Mouse (Mus musculus): ENCODE measurements around the gene Edn2.

Gene Edn2

DNA sequence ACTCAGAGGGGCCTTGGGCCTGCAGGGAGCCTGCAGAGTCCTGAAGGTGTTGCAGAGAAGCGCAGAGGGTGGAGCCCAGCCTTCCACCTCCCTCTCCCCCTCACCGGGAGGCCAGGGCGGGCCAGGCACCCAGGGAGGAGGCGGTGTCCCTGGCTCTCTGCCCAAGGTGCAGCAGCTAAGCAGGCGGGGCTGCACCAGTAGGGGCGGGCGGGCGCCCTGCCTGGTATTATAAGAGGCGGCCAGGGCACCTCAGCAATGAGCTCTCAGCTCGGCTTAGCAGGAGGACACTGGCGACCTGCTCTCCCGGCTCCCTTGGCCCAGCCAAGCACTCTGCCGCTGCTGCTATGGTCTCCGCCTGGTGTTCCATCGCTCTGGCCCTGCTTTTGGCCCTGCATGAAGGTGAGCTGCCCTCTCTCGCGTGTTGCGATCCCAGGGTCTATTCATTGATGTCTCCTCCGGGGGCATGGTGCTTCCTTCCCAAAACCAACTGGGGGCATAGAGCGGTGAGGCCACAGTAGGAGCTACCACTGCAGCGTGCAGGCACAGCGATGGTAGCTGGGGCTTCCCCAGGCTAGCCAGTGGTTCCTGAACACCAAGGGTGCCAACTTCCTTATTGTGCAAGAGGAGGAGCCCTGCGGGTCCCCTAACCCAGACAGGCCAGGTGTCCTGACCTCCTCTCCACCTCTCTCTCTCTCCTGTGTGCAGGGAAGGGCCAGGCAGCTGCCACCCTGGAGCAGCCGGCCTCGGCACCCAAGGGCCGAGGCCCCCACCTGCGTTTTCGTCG lies at the start of gene Edn2:
Gene Edn2 (plus strand): TSS at position 41 of the 784 bp plus-strand sequence.
- peak; percentile 75 for DNase-seq (ENCODE audit: low spot score)

DNA sequence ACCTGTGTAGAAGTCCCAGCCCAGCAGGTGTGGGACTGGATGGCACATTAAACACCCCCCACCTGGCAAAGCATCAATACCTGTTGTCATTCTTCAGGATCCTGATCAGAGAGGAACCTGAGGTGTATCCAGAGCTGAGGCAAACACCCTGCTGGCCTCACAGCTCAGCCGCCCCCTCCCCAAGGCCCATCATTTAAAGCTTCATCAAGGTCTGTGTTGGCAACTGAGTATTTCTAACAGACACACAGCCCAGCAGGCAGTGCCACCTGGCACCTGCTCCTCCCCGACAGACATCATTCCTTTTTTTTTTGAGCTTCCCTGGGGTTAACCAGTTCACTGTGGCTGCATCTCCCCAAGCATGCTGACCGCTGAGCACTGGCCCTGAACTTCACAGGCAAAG lies 45.5 kb upstream of the Edn2 start:
- no peak for DNase-seq (ENCODE audit: low spot score)

GRCm38 (mm10) chr4:120116312-120116711 lies 44.7 kb upstream of the Edn2 start:
- no peak for DNase-seq (ENCODE audit: low spot score)

GRCm38 (mm10) chr4:120120276-120120675 lies 40.7 kb upstream of the Edn2 start:
- no peak for DNase-seq (ENCODE audit: low spot score)

GRCm38 (mm10) chr4:120124656-120125055 lies 36.4 kb upstream of the Edn2 start:
- DNase-seq (ENCODE audit: low spot score) = no peak

DNA sequence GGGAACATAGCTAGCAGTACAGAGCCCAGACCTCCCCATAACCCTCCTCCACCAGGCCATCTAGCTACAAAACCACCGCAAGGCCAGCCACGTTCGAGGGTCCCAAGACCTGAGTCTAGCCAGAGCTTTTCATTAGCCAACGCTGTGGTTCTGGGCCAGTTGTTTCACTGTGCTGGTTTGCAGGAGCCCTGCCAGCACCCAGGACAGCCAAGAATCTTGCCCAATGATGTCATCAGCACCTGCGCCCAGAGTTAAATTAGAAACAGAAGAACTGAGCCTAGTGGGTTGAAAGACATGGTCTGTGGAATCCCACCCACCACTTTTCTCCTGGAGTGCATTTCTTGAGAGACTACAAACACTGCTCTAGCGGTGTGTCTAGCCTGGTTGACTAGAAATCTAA lies 35.0 kb upstream of the Edn2 start:
- no peak for DNase-seq (ENCODE audit: low spot score)

DNA sequence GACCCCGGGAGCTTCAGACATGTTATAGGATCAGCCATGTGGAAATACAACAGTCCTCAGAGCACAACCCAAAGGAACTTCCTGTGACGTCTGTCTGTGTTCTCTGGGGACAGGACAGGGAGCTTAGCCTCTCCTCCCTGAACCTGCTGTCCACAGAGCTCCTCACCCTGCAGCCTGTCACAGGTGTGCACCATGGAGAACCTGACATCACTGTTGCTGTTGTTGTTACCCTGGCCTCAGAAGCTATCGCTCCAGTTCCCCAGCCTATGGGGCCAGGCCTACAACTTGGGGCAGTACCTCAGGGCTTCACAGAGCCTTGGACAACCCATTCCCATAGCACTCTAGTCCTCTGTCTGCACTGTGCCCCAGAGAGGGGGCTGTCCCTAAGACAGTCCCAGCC lies 33.7 kb upstream of the Edn2 start:
- no peak for DNase-seq (ENCODE audit: low spot score)

GRCm38 (mm10) chr4:120128033-120128432 lies 33.0 kb upstream of the Edn2 start:
- DNase-seq (ENCODE audit: low spot score) = peak; percentile 39

DNA sequence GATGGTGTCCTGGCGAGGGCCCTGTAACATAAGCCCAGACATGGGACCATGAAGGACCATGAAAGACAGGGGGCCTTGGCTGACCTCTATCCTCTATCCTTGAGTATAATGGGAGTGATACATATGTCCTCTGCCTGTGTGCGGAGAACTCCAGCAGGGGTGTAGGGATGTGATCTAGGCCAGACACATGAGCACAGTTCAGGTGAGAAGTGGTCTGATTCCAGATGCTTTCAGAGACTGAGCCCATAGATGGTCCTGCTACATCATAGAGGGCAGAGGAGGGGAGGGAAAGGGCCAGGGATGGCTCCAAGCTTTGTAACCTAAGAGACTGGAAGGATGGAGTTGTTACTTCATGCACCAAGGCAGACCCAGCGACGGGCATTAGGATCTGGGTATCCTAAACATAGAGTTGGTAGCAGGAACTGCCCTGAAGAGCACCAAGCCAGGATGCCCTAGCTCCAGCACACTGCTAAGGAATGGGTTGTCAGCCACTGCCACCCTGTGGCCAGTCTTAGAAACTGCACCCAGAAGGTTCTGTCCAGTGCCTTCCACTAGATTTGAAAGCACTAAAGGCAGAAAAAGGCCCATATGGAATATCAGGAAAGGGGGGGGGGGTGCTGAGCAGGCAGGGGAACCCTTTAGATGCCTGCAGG lies 31.6 kb upstream of the Edn2 start:
- DNase-seq (ENCODE audit: low spot score) = peak; percentile 48

DNA sequence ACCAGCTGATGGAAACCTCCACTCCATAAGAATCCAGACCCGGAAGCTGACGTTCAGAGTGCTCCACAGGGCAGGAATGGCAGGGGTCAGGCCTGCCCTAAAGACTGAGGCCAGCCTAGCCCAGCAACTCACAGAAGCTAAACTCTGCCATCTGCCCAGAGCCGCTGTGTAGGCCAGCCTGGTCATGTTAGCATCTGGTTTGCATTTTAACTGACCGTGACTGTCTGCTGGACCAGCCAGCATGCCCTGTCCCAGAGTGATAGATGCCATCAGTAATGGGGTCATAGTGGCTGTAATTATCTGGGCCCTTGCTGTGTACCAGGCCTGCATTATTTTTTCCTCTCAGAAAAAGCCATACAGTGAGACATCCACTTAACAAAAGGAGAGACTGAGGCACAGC lies 30.1 kb upstream of the Edn2 start:
- DNase-seq (ENCODE audit: low spot score) = no peak

- DNase-seq (ENCODE audit: low spot score) = peak; percentile 74
Measured at GRCm38 (mm10) chr4:120131441-120132220, 29.4 kb upstream of the Edn2 start.

- no peak for DNase-seq (ENCODE audit: low spot score)
Measured at GRCm38 (mm10) chr4:120134223-120134622, 26.8 kb upstream of the Edn2 start.

- DNase-seq (ENCODE audit: low spot score) = no peak
Measured at GRCm38 (mm10) chr4:120141810-120142209, 19.2 kb upstream of the Edn2 start.

DNA sequence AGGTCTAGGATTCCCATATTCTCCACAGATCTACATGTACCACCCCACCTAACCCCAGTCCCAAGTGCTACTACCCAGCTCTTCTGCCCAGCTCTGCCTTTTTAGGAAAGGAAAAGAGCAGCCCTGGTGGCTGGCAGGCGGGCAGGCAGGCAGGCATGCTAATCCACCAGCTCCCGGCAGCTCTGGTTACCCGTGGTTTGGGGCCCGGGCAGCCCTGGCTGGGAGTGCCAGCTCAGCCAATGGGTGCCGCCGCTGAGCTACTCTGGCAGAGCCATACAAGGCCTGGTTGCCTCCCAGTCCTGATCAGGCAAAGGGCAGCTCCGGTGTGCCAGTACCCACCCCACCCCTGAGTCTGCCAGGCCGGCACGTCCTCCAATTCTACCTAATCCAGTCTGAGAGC lies 18.1 kb upstream of the Edn2 start:
- no peak for DNase-seq (ENCODE audit: low spot score)

DNA sequence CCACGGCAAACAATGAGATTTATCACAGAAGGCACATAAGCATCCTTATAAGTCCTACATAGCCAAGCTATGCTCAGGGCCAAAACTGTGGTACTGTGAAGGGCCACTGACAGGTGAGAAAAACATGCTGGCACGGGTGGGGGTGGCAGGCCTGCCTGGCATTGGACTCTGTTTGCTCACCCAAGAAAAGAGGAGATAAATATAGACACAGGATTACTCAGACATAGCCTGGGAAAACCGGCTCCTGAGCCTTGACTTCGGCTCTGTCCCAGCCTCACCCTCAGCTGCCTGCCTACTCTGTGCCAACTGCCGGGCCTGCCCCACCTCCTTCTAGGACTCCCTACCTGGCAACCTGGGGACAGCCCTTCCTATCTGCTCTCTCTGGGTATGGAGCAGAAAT lies 16.7 kb upstream of the Edn2 start:
- DNase-seq (ENCODE audit: low spot score) = no peak

- no peak for DNase-seq (ENCODE audit: low spot score)
Measured at GRCm38 (mm10) chr4:120145931-120146330, 15.1 kb upstream of the Edn2 start.

DNA sequence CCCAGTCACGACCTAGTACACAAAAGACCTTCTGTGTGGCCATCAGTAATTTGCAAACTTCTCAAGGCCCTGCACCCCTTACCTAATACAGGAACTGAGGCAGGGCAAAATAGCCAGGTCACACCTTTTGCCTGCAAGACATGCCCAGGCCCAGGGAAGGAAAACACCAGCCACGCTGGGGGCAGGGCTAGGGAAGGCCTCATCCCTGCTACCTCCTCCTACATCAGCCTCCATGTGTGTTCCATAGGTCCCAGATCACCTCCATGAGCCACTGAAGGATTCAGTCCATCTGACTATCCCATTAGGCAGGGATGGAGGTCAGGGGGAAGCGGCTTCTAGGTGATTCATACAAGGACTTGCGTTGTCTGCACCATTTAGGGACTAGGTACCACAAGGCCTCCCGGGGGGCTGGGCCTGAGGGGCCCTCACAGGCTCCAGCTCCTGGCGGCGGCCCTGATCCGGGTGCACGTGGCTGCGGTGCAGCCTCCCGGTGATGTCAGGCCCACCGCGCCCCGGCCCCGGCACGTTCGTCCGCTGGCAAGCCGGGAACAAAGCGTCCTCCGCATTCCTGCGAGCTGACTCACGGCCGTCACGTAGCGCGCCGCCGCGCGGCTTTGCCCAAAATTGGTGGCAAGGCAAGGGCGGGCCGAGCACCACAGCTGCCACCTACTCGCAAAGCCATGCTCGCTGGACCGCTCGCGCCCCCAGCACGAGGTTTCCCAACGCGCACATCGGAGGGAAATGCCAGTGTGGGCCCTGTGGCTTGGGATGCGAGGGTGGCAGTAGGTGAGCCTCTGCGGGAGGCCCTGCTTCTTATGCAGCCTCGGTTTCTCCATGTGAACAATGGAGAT lies 12.5 kb upstream of the Edn2 start:
- DNase-seq (ENCODE audit: low spot score) = peak; percentile 74

DNA sequence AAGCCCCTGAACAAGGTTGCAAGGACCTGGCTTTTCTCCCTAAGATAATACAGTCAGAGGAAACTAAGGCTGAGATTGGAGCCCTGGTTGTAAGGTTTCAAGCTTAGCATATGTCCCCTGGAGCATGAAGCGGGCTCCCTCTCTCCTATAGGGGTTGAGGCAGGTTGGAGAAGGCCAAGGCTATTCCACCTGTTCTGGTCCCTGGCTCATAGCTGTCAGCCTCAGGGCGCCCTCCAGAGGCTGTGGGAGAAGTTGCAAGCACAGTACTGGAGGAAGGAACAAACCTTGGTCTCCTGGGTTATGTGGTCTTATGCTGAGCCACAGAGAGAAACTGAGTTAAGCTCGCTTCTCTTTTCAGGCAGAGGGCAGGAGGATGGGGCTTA lies 11.9 kb upstream of the Edn2 start:
- DNase-seq (ENCODE audit: low spot score) = peak; percentile 60

GRCm38 (mm10) chr4:120150345-120150920 lies 10.6 kb upstream of the Edn2 start:
- no peak for DNase-seq (ENCODE audit: low spot score)

DNA sequence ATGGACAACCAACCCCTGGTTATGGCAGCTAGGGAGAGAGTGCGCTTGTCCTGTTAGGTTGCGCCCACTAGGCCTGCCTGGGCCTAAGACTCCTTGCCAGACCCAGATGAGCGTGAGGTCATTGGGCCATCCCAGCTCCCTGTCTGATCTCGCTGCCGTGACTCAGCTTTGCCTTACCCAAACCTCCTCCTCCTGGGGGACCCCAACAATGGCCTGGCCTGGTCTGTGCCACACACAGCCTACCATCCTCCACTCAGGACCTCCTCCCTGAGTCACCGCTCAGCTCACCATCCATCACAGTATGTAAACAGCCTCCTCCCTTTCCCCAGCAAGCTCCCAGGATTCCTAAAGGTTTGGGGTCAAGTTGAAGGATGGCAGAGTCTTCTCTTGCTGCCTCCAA lies 9.1 kb upstream of the Edn2 start:
- DNase-seq (ENCODE audit: low spot score) = no peak

GRCm38 (mm10) chr4:120152648-120153047 lies 8.4 kb upstream of the Edn2 start:
- DNase-seq (ENCODE audit: low spot score) = no peak

DNA sequence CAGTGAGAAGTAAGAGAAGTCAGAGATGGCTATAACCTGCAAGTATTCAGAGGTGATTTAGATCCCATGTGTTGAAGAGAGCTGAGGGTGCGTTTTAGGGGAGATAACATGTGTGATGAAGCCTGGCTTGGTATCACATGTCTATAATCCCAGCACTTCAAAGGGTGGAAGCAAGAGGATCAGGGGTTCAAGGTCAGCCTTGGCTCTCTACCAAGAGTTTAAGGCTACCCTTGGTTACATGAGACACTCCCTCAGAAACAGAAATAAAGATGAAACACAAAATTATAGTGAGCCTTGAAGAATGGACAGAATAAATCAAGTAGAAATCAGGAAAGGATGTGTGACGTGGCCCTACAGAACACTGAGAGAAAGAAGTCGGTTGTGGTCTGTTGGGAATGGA lies 7.3 kb upstream of the Edn2 start:
- DNase-seq (ENCODE audit: low spot score) = no peak
